Mouse (Mus musculus): ENCODE data around the gene Atp1a1.
A peak's percentile ranks its signal among the peaks of the same experiment; 100 is the strongest.

The Atp1a1 gene

GRCm38 (mm10) chr3:101604550-101605223 is at the start of gene Atp1a1:
Atp1a1 (minus strand) TSS chr3:101604684.
- DNase-seq, result peak; percentile 99

- peak; percentile 70 for DNase-seq
Measured at GRCm38 (mm10) chr3:101653446-101653845, 49.0 kb upstream of the Atp1a1 start.

- DNase-seq, result no peak
Measured at GRCm38 (mm10) chr3:101652967-101653366, 48.5 kb upstream of the Atp1a1 start.

- DNase-seq, result no peak
Measured at GRCm38 (mm10) chr3:101650328-101650727, 45.8 kb upstream of the Atp1a1 start.

- DNase-seq, result no peak
Measured at GRCm38 (mm10) chr3:101649271-101649670, 44.8 kb upstream of the Atp1a1 start.

- no peak for DNase-seq
Measured at GRCm38 (mm10) chr3:101648096-101648793, 43.8 kb upstream of the Atp1a1 start.

GRCm38 (mm10) chr3:101646806-101647205 is 42.3 kb upstream of the Atp1a1 start:
- no peak for DNase-seq

GRCm38 (mm10) chr3:101645569-101646106 is 41.2 kb upstream of the Atp1a1 start:
- DNase-seq, result no peak

GRCm38 (mm10) chr3:101644062-101644802 is 39.7 kb upstream of the Atp1a1 start:
- no peak for DNase-seq

GRCm38 (mm10) chr3:101643264-101643663 is 38.8 kb upstream of the Atp1a1 start:
- no peak for DNase-seq

- DNase-seq, result no peak
Measured at GRCm38 (mm10) chr3:101638223-101638622, 33.7 kb upstream of the Atp1a1 start.

GRCm38 (mm10) chr3:101636510-101636909 is 32.0 kb upstream of the Atp1a1 start:
- no peak for DNase-seq

GRCm38 (mm10) chr3:101636086-101636485 is 31.6 kb upstream of the Atp1a1 start:
- DNase-seq, result no peak

GRCm38 (mm10) chr3:101634141-101634900 is 29.8 kb upstream of the Atp1a1 start:
- DNase-seq, result peak; percentile 40

- DNase-seq, result peak; percentile 54
Measured at GRCm38 (mm10) chr3:101628255-101628654, 23.8 kb upstream of the Atp1a1 start.

- no peak for DNase-seq
Measured at GRCm38 (mm10) chr3:101624287-101624686, 19.8 kb upstream of the Atp1a1 start.

GRCm38 (mm10) chr3:101619017-101619416 is 14.5 kb upstream of the Atp1a1 start:
- DNase-seq, result no peak

- no peak for DNase-seq
Measured at GRCm38 (mm10) chr3:101618505-101618904, 14.0 kb upstream of the Atp1a1 start.

GRCm38 (mm10) chr3:101617451-101617850 is 13.0 kb upstream of the Atp1a1 start:
- DNase-seq, result no peak

GRCm38 (mm10) chr3:101617007-101617406 is 12.5 kb upstream of the Atp1a1 start:
- no peak for DNase-seq

- DNase-seq, result no peak
Measured at GRCm38 (mm10) chr3:101615856-101616255, 11.4 kb upstream of the Atp1a1 start.

- DNase-seq, result no peak
Measured at GRCm38 (mm10) chr3:101611813-101612491, 7.5 kb upstream of the Atp1a1 start.

Measured in layer of hippocampus, adult 9-11 months (tissue).